Mouse (Mus musculus): Measurements from ENCODE around the gene Ncoa3. TPM values are rescaled to one million over a fixed set of nuclear protein-coding genes. Genes with fewer than 3 reads are reported as not detected.
A peak's percentile ranks its signal among the peaks of the same experiment; 100 is the strongest.

The Ncoa3 gene
- total RNA-seq, 2 experiments from 2014 or later = 32.0 to 32.6 TPM

GRCm38 (mm10) chr2:166097443-166098291 lies 105.2 kb downstream of the Ncoa3 start:
- DNase-seq (ENCODE audit: low spot score in 2 of 2) = no peak

GRCm38 (mm10) chr2:166098292-166098933 lies 106.0 kb downstream of the Ncoa3 start:
- DNase-seq (ENCODE audit: low spot score in 2 of 2) = no peak

GRCm38 (mm10) chr2:166100309-166101262 lies 108.2 kb downstream of the Ncoa3 start:
- DNase-seq (ENCODE audit: low spot score in 2 of 2) = no peak

GRCm38 (mm10) chr2:166102893-166103292 lies 110.5 kb downstream of the Ncoa3 start:
- no peak for DNase-seq (ENCODE audit: low spot score in 2 of 2)

GRCm38 (mm10) chr2:166105911-166106310 lies 113.5 kb downstream of the Ncoa3 start:
- no peak for DNase-seq (ENCODE audit: low spot score in 2 of 2)

- DNase-seq (ENCODE audit: low spot score in 2 of 2) = peak in 1 of 2 experiments; percentile 62
These were observed 114.2 kb downstream of the Ncoa3 start for GRCm38 (mm10) chr2:166106631-166107030.

- peak in 1 of 2 experiments; percentile 70 for DNase-seq (ENCODE audit: low spot score in 2 of 2)
These were observed 115.5 kb downstream of the Ncoa3 start for GRCm38 (mm10) chr2:166107911-166108310.

GRCm38 (mm10) chr2:166108326-166108725 lies 115.9 kb downstream of the Ncoa3 start:
- DNase-seq (ENCODE audit: low spot score in 2 of 2) = peak; percentile 86 to 92

GRCm38 (mm10) chr2:166110764-166111163 lies 118.3 kb downstream of the Ncoa3 start:
- DNase-seq (ENCODE audit: low spot score in 2 of 2) = no peak

GRCm38 (mm10) chr2:166111238-166111637 lies 118.8 kb downstream of the Ncoa3 start:
- DNase-seq (ENCODE audit: low spot score in 2 of 2) = no peak

GRCm38 (mm10) chr2:166111831-166112250 lies 119.4 kb downstream of the Ncoa3 start:
- no peak for DNase-seq (ENCODE audit: low spot score in 2 of 2)

- DNase-seq (ENCODE audit: low spot score in 2 of 2) = no peak
These were observed 120.5 kb downstream of the Ncoa3 start for GRCm38 (mm10) chr2:166112986-166113385.

GRCm38 (mm10) chr2:166115571-166116277 lies 123.3 kb downstream of the Ncoa3 start:
- no peak for DNase-seq (ENCODE audit: low spot score in 2 of 2)

- DNase-seq (ENCODE audit: low spot score in 2 of 2) = no peak
These were observed 123.8 kb downstream of the Ncoa3 start for GRCm38 (mm10) chr2:166116278-166116608.

- DNase-seq (ENCODE audit: low spot score in 2 of 2) = no peak
These were observed 124.3 kb downstream of the Ncoa3 start for GRCm38 (mm10) chr2:166116704-166117103.

GRCm38 (mm10) chr2:166119992-166120391 lies 127.6 kb downstream of the Ncoa3 start:
- no peak for DNase-seq (ENCODE audit: low spot score in 2 of 2)

- no peak for DNase-seq (ENCODE audit: low spot score in 2 of 2)
These were observed 129.4 kb downstream of the Ncoa3 start for GRCm38 (mm10) chr2:166121681-166122355.

- no peak for DNase-seq (ENCODE audit: low spot score in 2 of 2)
These were observed 130.3 kb downstream of the Ncoa3 start for GRCm38 (mm10) chr2:166122781-166123180.
